Mouse (Mus musculus): Measurements from ENCODE around the gene Tie1. TPM values are rescaled to one million over a fixed set of nuclear protein-coding genes. Genes with fewer than 3 reads are reported as not detected.
A peak's percentile ranks its signal among the peaks of the same experiment; 100 is the strongest.

Gene Tie1
- polyA plus RNA-seq, 2 experiments = 3.5 to 5.3 TPM

- no peak for DNase-seq (ENCODE audit: low read depth in 3 of 3, low spot score in 3 of 3)
- Histone ChIP-seq H3K9me3 (ENCODE audit: control insufficient read depth, low read length) (no peaks in the 10 kb centered on the region), H3K4me2 (ENCODE audit: low read depth) (no peak overlapping the region), H3K9ac (replicated peaks) (no peak overlapping the region), H3K4me3 (ENCODE audit: insufficient read depth in 1 of 2, low read depth in 2 of 2, low read length in 2 of 2) (no peak overlapping the region), H3K27me3 (ENCODE audit: control insufficient read depth, insufficient read depth, low read length) (no peaks in the 10 kb centered on the region), H3K27ac (no peak overlapping the region), H3K36me3 (replicated peaks; ENCODE audit: control insufficient read depth, insufficient read depth, low read depth) (no peaks in the 10 kb centered on the region), H3K4me1 (replicated peaks; ENCODE audit: control insufficient read depth in 2 of 2, insufficient read depth in 2 of 2, low read length in 1 of 2) (no peaks in the 10 kb centered on the region; a peak in 1 of 4 replicates)
- ATAC-seq (ENCODE audit: insufficient read depth) = no peak
- 42% methylated on average over 5 of the region's 5 CpGs for WGBS (ENCODE audit: insufficient replicate concordance)
- TF ChIP-seq EP300 (IDR thresholded peaks at IDR 0.05; ENCODE audit: low read depth) = no peak
- TF ChIP-seq CTCF (IDR thresholded peaks at IDR 0.05; ENCODE audit: low read depth) = no peak
These were observed 42.8 kb upstream of the Tie1 start for GRCm38 (mm10) chr4:118532663-118533062.

GRCm38 (mm10) chr4:118527720-118528119 lies 37.9 kb upstream of the Tie1 start:
- Histone ChIP-seq H3K27me3 (ENCODE audit: control insufficient read depth, insufficient read depth, low read length) (no peaks in the 10 kb centered on the region), H3K9me3 (ENCODE audit: control insufficient read depth, low read length) (no peaks in the 10 kb centered on the region), H3K27ac (no peak overlapping the region), H3K9ac (replicated peaks) (no peak overlapping the region), H3K4me3 (ENCODE audit: insufficient read depth in 1 of 2, low read depth in 2 of 2, low read length in 2 of 2) (no peak overlapping the region), H3K4me2 (ENCODE audit: low read depth) (peak overlapping the region; percentile 31; the same call in 1 of the 2 replicates), H3K36me3 (replicated peaks; ENCODE audit: control insufficient read depth, insufficient read depth, low read depth) (no peaks in the 10 kb centered on the region), H3K4me1 (replicated peaks; ENCODE audit: control insufficient read depth in 2 of 2, insufficient read depth in 2 of 2, low read length in 1 of 2) (peaks cover 0 to 4% of the 10 kb centered on the region in 2 experiments; a peak in 2 of 4 replicates)
- no peak for DNase-seq (ENCODE audit: low read depth in 3 of 3, low spot score in 3 of 3)
- WGBS (ENCODE audit: insufficient replicate concordance) = 63% methylated on average over 6 of the region's 6 CpGs
- no peak for TF ChIP-seq CTCF (IDR thresholded peaks at IDR 0.05; ENCODE audit: low read depth)
- TF ChIP-seq EP300 (IDR thresholded peaks at IDR 0.05; ENCODE audit: low read depth) = no peak
- ATAC-seq (ENCODE audit: insufficient read depth) = no peak

- Histone ChIP-seq H3K36me3 (replicated peaks; ENCODE audit: control insufficient read depth, insufficient read depth, low read depth) (no peaks in the 10 kb centered on the region), H3K9me3 (ENCODE audit: control insufficient read depth, low read length) (no peaks in the 10 kb centered on the region), H3K4me1 (replicated peaks; ENCODE audit: control insufficient read depth in 2 of 2, insufficient read depth in 2 of 2, low read length in 1 of 2) (peaks cover 0 to 4% of the 10 kb centered on the region in 2 experiments; a peak in 2 of 4 replicates), H3K4me3 (ENCODE audit: insufficient read depth in 1 of 2, low read depth in 2 of 2, low read length in 2 of 2) (peak overlapping the region in 1 of 2 experiments; percentile 10; a peak in 1 of 4 replicates), H3K27me3 (ENCODE audit: control insufficient read depth, insufficient read depth, low read length) (no peaks in the 10 kb centered on the region), H3K9ac (replicated peaks) (no peak overlapping the region), H3K27ac (no peak overlapping the region), H3K4me2 (ENCODE audit: low read depth) (peak overlapping the region; percentile 31)
- DNase-seq (ENCODE audit: low read depth in 3 of 3, low spot score in 3 of 3) (no peak), ATAC-seq (ENCODE audit: insufficient read depth) (no peak; the same call in 1 of the 2 replicates)
- 61% methylated on average over 5 of the region's 5 CpGs for WGBS (ENCODE audit: insufficient replicate concordance)
- TF ChIP-seq EP300 (IDR thresholded peaks at IDR 0.05; ENCODE audit: low read depth) = no peak
These were observed 37.4 kb upstream of the Tie1 start for GRCm38 (mm10) chr4:118527335-118527681.

GRCm38 (mm10) chr4:118526408-118527334 lies 36.8 kb upstream of the Tie1 start, which contains the start of gene 2610528J11Rik:
TSS of gene 2610528J11Rik (plus strand) at chr4:118526999.
- no peak for TF ChIP-seq CTCF (IDR thresholded peaks at IDR 0.05; ENCODE audit: low read depth)
- no peak for TF ChIP-seq EP300 (IDR thresholded peaks at IDR 0.05; ENCODE audit: low read depth)
- no peaks in the 10 kb centered on the region for H3K27me3 ChIP-seq (ENCODE audit: control insufficient read depth, insufficient read depth, low read length)
- peak within 1 kb of the TSS; percentile 10 to 16; a peak in 2 of 4 replicates for H3K4me3 ChIP-seq (ENCODE audit: insufficient read depth in 1 of 2, low read depth in 2 of 2, low read length in 2 of 2)
- peaks cover 0 to 4% of the 10 kb centered on the region in 2 experiments; a peak in 2 of 4 replicates for H3K4me1 ChIP-seq (replicated peaks; ENCODE audit: control insufficient read depth in 2 of 2, insufficient read depth in 2 of 2, low read length in 1 of 2)
- 53% methylated on average over 17 of the region's 17 CpGs for WGBS (ENCODE audit: insufficient replicate concordance)
- no peaks in the 10 kb centered on the region for H3K9me3 ChIP-seq (ENCODE audit: control insufficient read depth, low read length)
- ATAC-seq (ENCODE audit: insufficient read depth) = peak; percentile 43; the same call in 1 of the 2 replicates
- no peaks in the 10 kb centered on the region for H3K36me3 ChIP-seq (replicated peaks; ENCODE audit: control insufficient read depth, insufficient read depth, low read depth)
- H3K9ac ChIP-seq (replicated peaks) = no peak within 1 kb of the TSS
- no peak within 1 kb of the TSS for H3K27ac ChIP-seq
- H3K4me2 ChIP-seq (ENCODE audit: low read depth) = peak within 1 kb of the TSS; percentile 31
- DNase-seq (ENCODE audit: low read depth in 3 of 3, low spot score in 3 of 3) = peak in 1 of 3 experiments; percentile 20

- no peaks in the 10 kb centered on the region for H3K36me3 ChIP-seq (replicated peaks; ENCODE audit: control insufficient read depth, insufficient read depth, low read depth)
- no peak overlapping the region for H3K4me2 ChIP-seq (ENCODE audit: low read depth)
- 22% methylated on average over 3 of the region's 3 CpGs for WGBS (ENCODE audit: insufficient replicate concordance)
- no peak overlapping the region for H3K27ac ChIP-seq
- H3K4me3 ChIP-seq (ENCODE audit: insufficient read depth in 1 of 2, low read depth in 2 of 2, low read length in 2 of 2) = no peak overlapping the region
- no peaks in the 10 kb centered on the region for H3K27me3 ChIP-seq (ENCODE audit: control insufficient read depth, insufficient read depth, low read length)
- H3K4me1 ChIP-seq (replicated peaks; ENCODE audit: control insufficient read depth in 2 of 2, insufficient read depth in 2 of 2, low read length in 1 of 2) = peaks cover 0 to 4% of the 10 kb centered on the region in 2 experiments; a peak in 2 of 4 replicates
- no peak for DNase-seq (ENCODE audit: low read depth in 3 of 3, low spot score in 3 of 3)
- H3K9me3 ChIP-seq (ENCODE audit: control insufficient read depth, low read length) = no peaks in the 10 kb centered on the region
- TF ChIP-seq EP300 (IDR thresholded peaks at IDR 0.05; ENCODE audit: low read depth) (no peak), CTCF (IDR thresholded peaks at IDR 0.05; ENCODE audit: low read depth) (no peak)
- H3K9ac ChIP-seq (replicated peaks) = no peak overlapping the region
- ATAC-seq (ENCODE audit: insufficient read depth) = no peak
These were observed 35.9 kb upstream of the Tie1 start for GRCm38 (mm10) chr4:118525779-118526178.
